Mouse (Mus musculus) activated CD4-positive, CD25-positive, alpha-beta regulatory T cell, adult 4 months (primary cell): ENCODE measurements around the gene Ifi209. TPM values are rescaled to one million over a fixed set of nuclear protein-coding genes. Genes with fewer than 3 reads are reported as not detected.
"Not testable (repeated sequence)": the region's sequence is repeated elsewhere in the genome, so short reads cannot be mapped to it uniquely, and the experiment has no call there.

Source experiments
- ATAC-seq: one replicate; pipeline ENCODE4 v1.8.0; 2017
- polyA plus RNA-seq, 2 experiments: library from polyadenylated mRNA; unstranded; fragments of 100-300 nt; shearing (Covaris generic); gene quantifications; one replicate each; pipeline ENCODE4 v1.2.1; 2017

The Ifi209 gene
- 100 to 1,000 TPM; 232 to 244 TPM for polyA plus RNA-seq

DNA sequence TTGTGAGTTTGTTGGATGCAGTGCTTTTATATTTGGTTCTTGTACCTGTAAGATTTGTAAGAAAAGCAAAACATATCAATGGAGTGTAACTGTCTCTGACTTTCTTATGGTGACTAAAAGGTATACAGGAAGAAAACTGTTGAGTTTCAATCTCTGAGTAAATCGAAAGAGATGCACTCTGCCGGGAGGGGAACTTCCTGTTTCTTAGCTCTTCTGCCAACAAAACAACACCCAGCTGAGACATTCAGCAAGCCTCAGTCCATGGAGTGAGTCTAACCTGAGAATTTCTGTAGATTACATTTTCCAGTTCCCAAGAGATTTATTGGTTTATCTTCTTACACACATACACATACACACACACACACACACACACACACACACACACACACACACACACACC is at the start of gene Ifi209:
Ifi209 (plus strand) TSS at position 296 of the 400 bp plus-strand sequence.
- peak; percentile 79 for ATAC-seq

DNA sequence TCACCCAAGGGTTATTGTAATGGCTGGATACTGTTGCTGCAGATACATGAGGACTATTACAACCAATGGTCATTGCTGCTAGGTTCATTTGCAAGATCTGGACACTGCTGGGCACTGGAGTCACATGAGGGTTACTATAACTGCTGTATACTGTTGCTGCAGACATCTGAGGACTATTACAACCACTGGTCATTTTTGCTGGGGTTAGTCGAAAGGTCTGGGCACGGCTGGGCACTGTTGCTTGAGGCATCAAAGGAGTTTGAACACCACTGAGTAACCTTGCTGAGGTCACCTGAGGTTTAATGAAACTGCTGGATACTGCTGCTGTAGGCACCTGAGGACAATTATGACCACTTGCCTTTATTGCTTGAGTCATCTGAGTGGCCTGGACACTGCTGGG is 41.0 kb upstream of the Ifi209 start:
- ATAC-seq: not testable (repeated sequence)

DNA sequence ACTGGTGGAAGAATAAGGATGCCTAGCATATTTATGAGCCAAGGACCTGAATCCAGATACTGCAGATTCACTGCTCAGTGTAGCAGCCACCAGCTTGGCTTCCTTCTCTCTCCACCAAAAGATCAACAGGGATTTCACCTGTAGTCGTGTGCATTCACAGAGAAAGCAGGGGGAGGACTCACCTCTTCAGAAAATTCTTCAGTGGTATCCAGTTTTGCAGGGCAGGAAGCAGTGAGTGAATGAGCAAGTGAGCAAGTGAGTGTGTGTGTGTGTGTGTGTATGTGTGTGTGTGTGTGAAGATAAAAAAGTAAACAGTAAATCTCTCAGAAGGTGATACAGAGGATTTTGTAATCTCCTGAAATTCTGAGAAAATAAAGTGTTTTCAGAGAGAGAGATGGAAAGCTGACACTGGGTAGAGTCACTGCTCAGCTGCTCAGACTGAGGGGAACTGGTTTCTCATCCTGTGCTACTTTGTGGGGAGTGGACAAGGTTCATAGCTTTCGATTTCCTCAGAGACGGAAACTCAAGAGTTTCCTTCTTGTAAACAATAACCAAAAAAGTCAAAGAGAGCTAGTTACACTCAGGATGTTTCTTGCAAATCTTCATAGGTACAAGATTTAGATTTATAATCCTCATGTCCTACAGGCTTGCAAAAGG is 31.8 kb upstream of the Ifi209 start, which contains the start of gene Ifi213:
Ifi213 (minus strand) TSS at position 437 of the 657 bp plus-strand sequence.
- ATAC-seq: peak; percentile 89

DNA sequence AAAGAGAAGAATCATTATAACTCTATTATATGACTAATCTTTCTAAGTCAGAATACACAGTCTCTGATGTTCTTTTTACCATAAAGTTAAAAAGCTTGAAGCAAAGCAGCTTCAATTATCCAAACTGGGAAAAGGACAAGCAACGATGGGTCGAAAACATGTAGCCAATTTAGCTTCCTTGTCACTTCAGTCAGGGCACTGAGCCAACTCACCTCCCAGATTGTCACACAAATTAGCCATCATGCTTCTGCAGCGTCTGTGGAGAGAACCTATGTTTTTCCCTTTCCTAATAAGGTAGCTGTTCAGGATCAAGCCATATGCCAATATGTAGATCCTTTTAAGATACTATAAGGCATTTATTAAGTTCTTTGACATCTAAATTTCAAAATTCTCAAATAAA is 20.4 kb upstream of the Ifi209 start:
- not testable (repeated sequence) for ATAC-seq

DNA sequence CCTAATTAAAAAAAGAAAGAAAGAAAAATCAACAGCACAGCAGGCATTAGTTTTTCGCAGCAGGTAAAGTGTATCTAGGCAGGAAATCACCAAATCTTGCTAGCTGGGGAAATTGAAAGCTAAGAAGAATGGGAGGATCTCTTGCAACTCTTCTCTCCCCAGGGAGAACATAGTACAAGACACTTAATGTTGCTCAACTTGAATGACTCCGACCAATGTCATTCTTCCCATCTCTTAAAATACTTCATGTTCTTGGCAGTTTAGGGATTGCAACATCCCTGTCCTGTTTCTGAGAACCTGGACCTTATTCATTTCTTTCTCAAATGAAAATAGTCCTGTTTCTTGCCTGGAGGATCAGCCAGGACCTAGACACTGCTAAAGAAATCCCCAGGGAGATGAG is 8.5 kb upstream of the Ifi209 start:
- ATAC-seq: not testable (repeated sequence)

DNA sequence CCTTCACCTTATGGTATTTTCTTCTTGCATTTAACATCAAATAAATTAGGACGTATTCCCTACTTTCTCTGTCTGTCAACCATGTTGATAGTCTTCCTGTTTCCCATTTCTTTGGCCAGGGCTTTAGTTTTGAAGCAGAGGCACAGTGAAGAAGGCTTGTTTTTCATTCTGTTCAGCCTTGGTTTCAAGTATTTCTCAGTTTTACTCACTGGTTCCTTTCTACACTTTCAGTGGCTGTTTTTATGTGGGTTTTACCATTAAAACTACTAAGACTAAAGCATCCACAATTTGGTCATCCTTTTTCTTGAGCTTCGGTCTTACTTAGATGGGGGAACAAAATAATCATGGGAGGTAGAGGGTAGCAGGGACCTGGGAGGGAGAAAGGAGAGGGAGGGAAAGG is 6.7 kb upstream of the Ifi209 start:
- ATAC-seq: no peak

DNA sequence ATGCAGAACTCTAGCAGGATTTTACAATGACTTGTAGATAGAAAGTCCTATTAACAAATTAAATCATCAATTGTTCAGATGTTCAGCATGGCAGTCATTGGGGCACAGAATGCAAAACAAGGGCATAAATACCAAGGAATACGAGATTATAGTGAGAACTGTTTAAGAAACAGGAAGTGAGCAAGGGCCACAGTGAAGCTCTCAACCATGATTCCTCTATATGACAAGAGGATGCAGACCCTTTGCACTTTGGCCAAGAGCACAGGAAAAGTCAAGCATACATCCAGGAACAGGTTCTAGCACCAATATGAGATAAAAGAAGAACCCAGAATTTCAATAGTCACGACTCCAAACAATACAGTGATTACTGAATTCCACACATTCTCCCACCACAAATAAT is 4.0 kb upstream of the Ifi209 start:
- ATAC-seq: no peak

DNA sequence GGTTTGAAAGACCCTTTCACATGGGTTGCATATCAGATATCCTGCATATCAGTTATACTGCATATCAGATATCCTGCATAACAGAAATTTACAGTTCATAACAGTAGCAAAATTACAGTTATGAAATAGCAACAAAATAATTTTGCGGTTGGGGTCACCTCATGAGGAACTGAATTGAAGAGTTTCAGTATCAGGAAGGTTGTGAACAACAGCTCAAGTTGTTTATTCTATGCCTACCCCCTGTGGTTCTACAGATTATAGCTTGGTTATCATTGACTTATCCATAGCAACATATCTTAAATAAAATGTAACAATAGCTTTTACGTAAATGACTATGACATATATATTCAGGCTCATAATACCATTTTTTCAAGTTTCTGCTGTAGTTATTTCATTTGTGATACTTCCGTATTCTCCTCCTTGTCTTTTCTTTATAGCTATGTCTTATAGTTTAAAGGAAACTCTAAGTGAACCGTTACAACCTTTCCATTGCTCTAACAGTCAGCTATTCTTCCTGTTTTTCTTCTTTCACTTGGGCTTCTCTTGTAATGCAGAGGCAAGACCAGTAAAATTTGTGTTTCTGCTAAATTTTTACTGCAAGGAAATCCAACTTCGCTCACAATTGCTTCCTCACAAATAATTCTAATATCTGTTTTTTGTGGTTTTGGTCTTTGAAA is 3.4 kb downstream of the Ifi209 start:
- no peak for ATAC-seq

DNA sequence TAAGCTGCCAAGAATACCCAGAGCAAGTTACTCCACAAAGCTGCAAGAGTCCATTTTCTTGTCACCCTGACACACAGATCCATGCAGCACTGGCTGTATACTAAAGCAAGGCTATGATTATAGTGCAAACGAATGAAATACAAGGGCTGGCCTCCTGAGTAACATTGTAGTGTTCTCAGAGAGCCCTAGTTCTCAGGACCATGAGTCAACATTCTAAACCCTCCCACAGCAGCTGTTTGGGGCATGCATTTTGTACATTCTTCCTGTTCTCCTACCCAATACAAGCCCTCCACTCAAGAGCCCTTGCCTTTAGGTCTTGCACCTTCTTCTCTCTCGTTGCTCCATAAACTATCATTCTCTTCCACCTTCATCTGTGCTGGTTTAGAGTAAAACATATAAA is 14.7 kb downstream of the Ifi209 start:
- ATAC-seq: no peak

DNA sequence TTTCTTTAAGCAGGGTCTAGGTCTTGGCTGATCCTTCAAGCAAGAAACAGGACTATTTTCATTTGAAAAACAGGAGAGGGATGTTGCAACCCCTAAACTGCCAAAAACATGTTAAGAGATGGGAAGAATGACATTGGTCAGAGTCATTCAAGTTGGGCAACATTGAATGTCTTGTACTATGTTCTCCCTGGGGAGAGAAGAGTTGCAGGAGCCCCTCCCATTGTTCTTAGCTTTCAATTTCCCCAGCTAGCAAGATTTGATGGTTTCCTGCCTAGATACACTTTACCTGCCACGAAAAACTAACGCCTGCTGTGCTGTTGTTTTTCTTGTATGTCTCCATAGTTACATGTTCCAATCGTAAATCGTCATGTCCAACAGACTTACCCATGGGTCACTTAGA is 27.3 kb downstream of the Ifi209 start:
- ATAC-seq: no peak

DNA sequence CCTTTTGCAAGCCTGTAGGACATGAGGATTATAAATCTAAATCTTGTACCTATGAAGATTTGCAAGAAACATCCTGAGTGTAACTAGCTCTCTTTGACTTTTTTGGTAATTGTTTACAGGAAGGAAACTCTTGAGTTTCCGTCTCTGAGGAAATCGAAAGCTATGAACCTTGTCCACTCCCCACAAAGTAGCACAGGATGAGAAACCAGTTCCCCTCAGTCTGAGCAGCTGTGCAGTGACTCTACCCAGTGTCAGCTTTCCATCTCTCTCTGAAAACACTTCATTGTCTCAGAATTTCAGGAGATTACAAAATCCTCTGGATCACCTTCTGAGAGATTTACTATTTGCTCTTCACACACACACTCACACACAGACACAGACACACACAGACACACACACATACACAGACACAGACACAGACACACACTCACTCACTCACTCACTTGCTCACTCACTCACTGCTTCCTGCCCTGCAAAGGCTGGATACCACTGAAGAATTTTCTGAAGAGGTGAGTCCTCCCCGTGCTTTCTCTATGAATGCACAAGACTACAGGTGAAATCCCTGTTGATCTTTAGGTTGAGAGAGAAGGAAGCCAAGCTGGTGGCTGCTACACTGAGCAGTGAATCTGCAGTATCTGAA is 42.9 kb downstream of the Ifi209 start, which contains the start of gene Ifi208:
Ifi208 (plus strand) TSS at position 218 of the 640 bp plus-strand sequence.
- peak; percentile 91 for ATAC-seq

DNA sequence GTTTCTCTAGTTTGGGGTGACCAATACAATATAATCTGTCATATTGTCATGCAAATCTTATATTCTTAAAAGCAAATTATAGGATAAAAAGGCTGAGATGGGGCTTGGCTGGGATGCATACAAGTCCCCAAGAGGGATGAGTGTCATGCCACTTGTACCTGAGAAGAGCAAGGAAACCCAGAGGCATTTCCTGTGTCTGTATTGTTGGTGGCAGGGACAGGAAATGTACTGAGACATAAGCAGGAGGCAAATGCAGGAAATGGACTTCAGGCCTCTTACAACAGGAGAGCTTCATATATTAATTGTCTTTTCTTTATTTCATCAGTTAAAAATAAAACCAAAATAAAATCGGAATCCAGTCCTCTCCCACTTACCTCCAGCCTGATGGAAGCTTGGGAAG is 47.9 kb downstream of the Ifi209 start:
- peak; percentile 80 for ATAC-seq

DNA sequence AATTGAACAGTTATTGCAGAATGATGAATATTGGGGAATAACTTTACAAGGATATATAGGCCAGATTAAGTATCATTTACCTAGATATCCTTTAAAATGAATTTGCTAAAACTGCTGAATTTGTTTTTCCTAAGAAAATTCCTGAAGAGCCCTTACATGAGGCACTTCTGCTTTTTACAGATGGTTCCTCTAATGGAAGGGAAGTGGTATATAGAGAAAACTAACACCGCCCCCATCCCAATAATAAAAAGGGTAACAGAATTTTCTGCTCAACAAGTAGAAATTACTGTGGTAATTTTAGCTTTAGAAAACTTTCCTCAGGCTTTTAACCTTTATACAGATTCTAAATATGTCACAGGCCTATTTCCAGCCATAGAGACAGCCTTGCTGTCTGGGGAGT is 63.6 kb downstream of the Ifi209 start:
- ATAC-seq: no peak

Other genes with a start within 250 kb of the Ifi209 start
- 10 to 100 TPM; 70.9 to 95.8 TPM for gene Ifi206, start 139.9 kb upstream of the Ifi209 start, polyA plus RNA-seq
- gene Ifi214, start 95.0 kb upstream of the Ifi209 start, polyA plus RNA-seq: 10 to 100 TPM; 26.9 to 33.2 TPM
- 10 to 100 TPM; 86.1 to 90.7 TPM for gene Ifi213, start 31.6 kb upstream of the Ifi209 start, polyA plus RNA-seq
- gene Ifi208, start 42.8 kb downstream of the Ifi209 start, polyA plus RNA-seq: 10 to 100 TPM; 61.1 to 77.0 TPM
- gene Ifi207, start 110.8 kb downstream of the Ifi209 start, polyA plus RNA-seq: under 1 TPM; 0.13 to 0.27 TPM
- gene Ifi204, start 136.0 kb downstream of the Ifi209 start, polyA plus RNA-seq: 1 to 10 TPM; 1.0 to 1.1 TPM